Mouse (Mus musculus) liver, adult 2 months (tissue): ENCODE measurements at regions not wholly inside any gene's neighbourhood (a gene's known extent, or its start where the extent isn't known, plus 50 kb on each side); places are given as distances from the start of the nearest gene placed in this dataset.

Experiments
- DNase-seq: peaks from one replicate; pipeline ENCODE4 v3.0.0-alpha.2; 2011; ENCODE audit warnings: low read depth, low spot score; ENCODE audit errors: extremely low read depth
- H3K27ac ChIP-seq: fragments of 200-500 bp; replicated peaks from 2 replicates; pipeline ENCODE4 v1.5.1; 2012; ENCODE audit warnings: low read depth, mild to moderate bottlenecking, control low read depth, inconsistent platforms, low read length; ENCODE audit not compliant: insufficient read depth
- H3K27me3 ChIP-seq: fragments of 200-500 bp; 2 replicates; pipeline ENCODE4 v1.6.1; 2012; ENCODE audit warnings: mild to moderate bottlenecking, moderate library complexity, low read length, inconsistent platforms; ENCODE audit not compliant: control insufficient read depth, insufficient read depth
- H3K36me3 ChIP-seq: fragments of 200-500 bp; 2 replicates; pipeline ENCODE4 v1.6.1; 2012; ENCODE audit warnings: low read length, inconsistent platforms; ENCODE audit not compliant: control insufficient read depth, insufficient read depth
- H3K4me1 ChIP-seq: fragments of 200-500 bp; 2 replicates; pipeline ENCODE4 v1.6.1; 2011; ENCODE audit warnings: low read length; ENCODE audit not compliant: control insufficient read depth, insufficient read depth
- H3K4me3 ChIP-seq: fragments of 200-500 bp; 2 replicates; pipeline ENCODE4 v1.5.1; 2011; ENCODE audit warnings: low read depth, mild to moderate bottlenecking, control low read depth, low read length, moderate library complexity; ENCODE audit not compliant: insufficient read depth
- H3K79me2 ChIP-seq: fragments of 200-500 bp; 2 replicates; pipeline ENCODE4 v1.6.1; 2012; ENCODE audit warnings: inconsistent platforms, mild to moderate bottlenecking, low read length, moderate library complexity; ENCODE audit not compliant: control insufficient read depth, insufficient read depth
- H3K9ac ChIP-seq: fragments of 200-500 bp; 2 replicates; pipeline ENCODE4 v1.6.1; 2012; ENCODE audit warnings: low read depth, mild to moderate bottlenecking, control low read depth, inconsistent platforms, low read length
- CTCF ChIP-seq: fragments of 200-500 bp; IDR thresholded peaks from 2 replicates; pipeline ENCODE4 v1.5.1; 2011; ENCODE audit warnings: low read depth, low read length, control low read depth
- POLR2A ChIP-seq: fragments of 200-500 bp; IDR thresholded peaks from 2 replicates; pipeline ENCODE4 v1.6.1; 2011; ENCODE audit warnings: low read length, control low read depth; ENCODE audit not compliant: insufficient read depth; ENCODE audit errors: extremely low read depth
- WGBS: fragments of 180-500 bp; shearing (Covaris S2); methylation state at CpG from one replicate; pipeline ENCODE4 v1.1.7; 2018; 5-methylcytosine and 5-hydroxymethylcytosine counted together

- TF ChIP-seq POLR2A (no peak), CTCF (no peak)
- no peaks in the 10 kb centered on the region for H3K79me2 ChIP-seq
- no peak overlapping the region for H3K4me3 ChIP-seq
- DNase-seq, result no peak
- no peaks in the 10 kb centered on the region for H3K27me3 ChIP-seq
- no peaks in the 10 kb centered on the region for H3K4me1 ChIP-seq
- no peak overlapping the region for H3K9ac ChIP-seq
- H3K36me3 ChIP-seq, result no peaks in the 10 kb centered on the region
- no peak overlapping the region for H3K27ac ChIP-seq
- WGBS, result 90% methylated on average over 5 of the region's 5 CpGs
Observed at GRCm38 (mm10) chr10:99844110-99844509, 84.7 kb upstream of the Csl start.

DNA sequence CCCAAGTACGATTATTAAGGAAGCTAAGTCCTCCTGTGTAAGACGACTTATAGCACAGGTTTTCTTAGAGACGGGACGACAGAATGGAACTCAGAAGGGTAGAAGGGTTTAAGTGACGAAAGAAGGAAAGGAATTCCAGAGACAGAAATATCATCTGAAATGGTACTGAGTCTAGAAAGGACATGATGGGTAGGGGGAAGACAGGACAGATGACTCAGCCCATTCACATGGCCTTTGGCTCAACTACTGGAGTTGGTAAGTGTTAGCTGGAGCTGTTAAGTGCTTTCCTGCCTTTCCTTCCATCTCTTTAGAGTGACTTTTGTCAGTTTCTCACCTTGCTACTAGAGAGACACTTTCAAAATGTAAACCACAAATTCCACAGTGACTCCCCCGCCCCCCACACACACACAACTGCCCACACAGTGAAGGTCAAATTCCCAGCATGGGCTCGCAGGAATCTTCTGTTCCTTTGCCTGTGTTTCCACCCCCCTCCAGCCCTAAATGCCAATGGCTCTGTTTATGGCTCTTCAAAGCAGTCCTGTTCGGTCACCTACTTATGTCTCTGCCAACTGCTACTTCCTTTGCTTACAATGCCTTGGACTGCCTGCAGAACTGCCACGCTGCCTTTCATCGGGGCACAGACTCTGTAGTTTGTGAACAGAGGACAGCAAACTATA, 81.8 kb upstream of the Csl start:
- no peaks in the 10 kb centered on the region for H3K27me3 ChIP-seq
- 80% methylated on average over 10 of the region's 10 CpGs for WGBS
- no peak for DNase-seq
- H3K4me3 ChIP-seq, result no peak overlapping the region
- no peaks in the 10 kb centered on the region for H3K4me1 ChIP-seq
- TF ChIP-seq CTCF (no peak), POLR2A (no peak)
- no peaks in the 10 kb centered on the region for H3K79me2 ChIP-seq
- H3K27ac ChIP-seq, result no peak overlapping the region
- no peaks in the 10 kb centered on the region for H3K36me3 ChIP-seq
- no peak overlapping the region for H3K9ac ChIP-seq

- H3K9ac ChIP-seq, result no peak overlapping the region
- WGBS, result 82% methylated on average over 10 of the region's 10 CpGs
- no peaks in the 10 kb centered on the region for H3K79me2 ChIP-seq
- no peaks in the 10 kb centered on the region for H3K36me3 ChIP-seq
- H3K27ac ChIP-seq, result no peak overlapping the region
- no peak overlapping the region for H3K4me3 ChIP-seq
- no peak for TF ChIP-seq POLR2A
- no peak for TF ChIP-seq CTCF
- H3K27me3 ChIP-seq, result no peaks in the 10 kb centered on the region
- peak; percentile 5 for DNase-seq
- no peaks in the 10 kb centered on the region for H3K4me1 ChIP-seq
Observed at GRCm38 (mm10) chr10:99840179-99840876, 80.9 kb upstream of the Csl start.

- H3K27ac ChIP-seq, result no peak overlapping the region
Observed at GRCm38 (mm10) chr10:99836835-99837412, 77.5 kb upstream of the Csl start.

GRCm38 (mm10) chr10:99834905-99835633, 75.6 kb upstream of the Csl start:
- WGBS, result 81% methylated on average over 4 of the region's 4 CpGs
- no peak for DNase-seq
- no peak overlapping the region for H3K9ac ChIP-seq
- TF ChIP-seq POLR2A, result no peak
- TF ChIP-seq CTCF, result no peak
- no peak overlapping the region for H3K27ac ChIP-seq
- H3K27me3 ChIP-seq, result no peaks in the 10 kb centered on the region
- H3K4me3 ChIP-seq, result no peak overlapping the region
- no peaks in the 10 kb centered on the region for H3K4me1 ChIP-seq
- H3K79me2 ChIP-seq, result no peaks in the 10 kb centered on the region
- H3K36me3 ChIP-seq, result no peaks in the 10 kb centered on the region

More at GRCm38 (mm10) chr10:99836835-99837412, 77.5 kb upstream of the Csl start:
- no peak overlapping the region for H3K9ac ChIP-seq
- no peaks in the 10 kb centered on the region for H3K27me3 ChIP-seq
- no peaks in the 10 kb centered on the region for H3K79me2 ChIP-seq
- DNase-seq, result no peak
- TF ChIP-seq CTCF (no peak), POLR2A (no peak)
- no peaks in the 10 kb centered on the region for H3K36me3 ChIP-seq
- no peak overlapping the region for H3K4me3 ChIP-seq
- no peaks in the 10 kb centered on the region for H3K4me1 ChIP-seq
- 87% methylated on average over 5 of the region's 5 CpGs for WGBS
